Mouse (Mus musculus): Measurements from ENCODE around the gene Tmem221.

Gene Tmem221

DNA sequence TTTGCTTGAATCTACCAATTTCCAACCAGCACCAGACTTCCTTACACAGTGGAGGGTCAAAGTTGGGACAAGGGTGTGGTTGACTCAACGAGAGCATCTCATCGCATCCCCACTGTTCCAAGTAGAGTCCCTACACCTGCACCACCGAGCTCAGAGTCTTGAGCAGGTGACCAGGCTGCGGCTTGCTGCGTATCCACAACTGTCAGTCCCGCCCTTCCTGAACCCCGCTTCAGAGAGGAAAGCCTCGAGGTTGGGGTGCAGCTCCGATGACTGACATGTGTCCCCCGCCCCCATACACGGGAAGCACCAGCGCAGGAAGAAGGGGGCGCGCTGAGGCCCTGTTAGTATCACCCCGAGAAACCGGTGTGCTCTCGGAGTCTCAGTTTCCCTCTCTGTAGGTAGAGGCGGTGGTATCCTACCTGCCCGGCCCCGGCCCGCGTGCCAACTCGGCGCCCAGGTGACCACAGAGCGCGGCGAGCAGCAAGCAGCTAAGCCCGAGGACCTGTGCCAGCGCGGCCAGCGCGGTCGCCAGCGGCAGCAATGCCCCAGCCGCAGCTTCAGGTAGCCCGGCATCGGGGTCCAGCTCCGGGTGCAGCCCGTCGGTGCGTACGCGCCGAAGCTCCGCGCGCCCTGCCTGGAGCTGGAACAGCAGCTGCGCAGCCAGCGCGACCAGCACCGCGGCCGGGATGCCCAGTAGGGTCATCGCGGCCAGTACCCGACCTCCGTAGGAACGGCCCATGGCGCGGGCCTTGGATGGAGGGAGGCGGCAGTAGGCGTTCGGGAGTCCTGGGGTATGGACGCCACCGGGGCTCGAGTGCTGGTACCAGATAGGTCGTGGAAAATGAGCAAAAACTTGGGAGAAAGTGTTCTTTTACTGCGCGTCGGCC lies at the start of gene Tmem221:
Gene Tmem221, minus strand, starts transcription at position 801 of the 887 bp plus-strand sequence.
- peak; percentile 68 to 74 for DNase-seq (ENCODE audit: low spot score in 2 of 2)

DNA sequence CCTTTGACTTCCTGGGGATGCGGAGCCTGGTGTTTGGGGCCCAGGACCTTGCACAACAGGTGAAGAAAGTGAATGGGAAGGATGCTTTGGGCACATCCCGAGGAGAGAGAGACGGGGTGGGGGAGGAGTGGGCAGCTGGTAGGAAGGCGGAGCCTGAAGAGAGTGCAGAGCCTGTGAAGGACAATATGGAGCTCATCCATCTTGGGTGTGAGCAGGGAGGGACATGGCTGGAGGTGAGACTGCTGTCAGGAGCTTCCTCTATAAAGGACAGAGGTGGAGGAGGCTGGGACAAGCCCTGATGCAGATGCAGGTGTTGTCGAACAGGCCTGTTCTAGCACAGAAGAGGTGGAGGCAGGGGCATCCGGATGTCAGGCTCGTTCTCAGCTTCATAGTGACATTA lies 45.4 kb upstream of the Tmem221 start:
- no peak for DNase-seq (ENCODE audit: low spot score in 2 of 2)

DNA sequence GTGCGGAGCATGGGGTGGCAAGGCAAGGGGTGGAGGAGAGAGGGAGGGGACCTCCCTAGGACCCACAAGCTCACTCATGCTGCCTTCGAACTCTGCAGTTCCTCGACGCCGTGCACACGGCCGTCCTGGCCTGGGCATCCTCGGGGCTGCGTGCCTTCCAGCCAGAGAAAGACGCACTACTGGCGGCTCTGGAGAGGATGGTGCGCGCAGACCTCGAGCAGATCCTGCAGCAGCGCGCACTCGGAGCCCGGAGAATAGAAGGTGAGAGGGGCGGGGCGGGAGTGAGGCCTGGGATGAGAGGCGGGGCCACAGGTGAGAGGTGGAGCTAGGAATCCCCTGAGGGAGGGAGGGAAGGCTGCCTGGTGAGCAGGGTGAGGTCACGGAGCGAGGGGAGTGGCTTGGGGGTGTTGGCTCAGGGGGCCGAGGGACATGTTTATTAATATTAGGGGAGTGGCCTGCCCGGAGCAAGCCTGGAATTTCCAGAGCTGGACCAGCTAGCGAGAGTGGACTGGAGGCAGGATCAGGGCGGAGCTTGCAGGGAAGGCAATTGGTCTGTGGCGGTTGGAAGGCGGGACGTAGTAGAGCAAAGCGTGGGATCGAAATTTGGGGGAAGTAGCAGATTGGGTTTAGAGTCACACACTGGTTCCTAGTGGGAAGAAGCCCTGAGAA lies 44.1 kb upstream of the Tmem221 start:
- DNase-seq (ENCODE audit: low spot score in 2 of 2): no peak

DNA sequence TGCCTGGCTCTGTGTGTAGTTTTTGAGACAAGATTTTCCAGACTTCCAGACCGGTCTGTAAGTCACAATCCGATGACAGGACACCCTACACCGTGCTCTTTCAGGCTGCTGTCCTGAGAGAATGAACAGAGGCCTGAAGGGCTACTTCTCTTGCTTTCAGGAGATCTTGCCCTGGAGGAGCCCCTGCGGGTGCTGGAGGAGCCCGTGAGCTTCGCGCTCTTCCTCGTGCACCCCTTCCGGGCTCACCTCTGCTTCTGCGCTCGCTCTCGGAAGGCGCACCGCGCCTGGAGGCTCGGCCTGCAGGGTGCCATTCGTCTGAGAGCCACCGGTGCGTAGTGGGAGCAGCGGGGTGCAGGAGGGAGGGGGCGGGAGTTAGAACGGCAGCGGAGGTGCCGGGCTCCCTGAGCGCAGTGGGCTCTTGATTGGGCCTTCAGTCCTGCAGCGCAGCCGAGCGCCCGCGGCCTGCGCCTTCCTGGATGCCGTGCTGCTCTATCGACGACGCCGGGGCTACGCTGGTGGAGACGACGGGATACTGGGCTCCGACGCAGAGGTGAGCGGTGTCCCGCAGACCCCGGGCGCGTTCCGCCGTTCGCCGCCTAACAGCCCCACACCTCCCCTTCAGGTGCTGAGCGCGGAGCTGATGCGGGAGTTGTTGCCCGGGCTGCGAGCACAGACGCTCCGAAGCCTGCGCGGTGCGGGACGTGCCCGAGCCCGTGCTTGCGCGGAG lies 43.4 kb upstream of the Tmem221 start:
- DNase-seq (ENCODE audit: low spot score in 2 of 2): peak; percentile 47 to 62

- no peak for DNase-seq (ENCODE audit: low spot score in 2 of 2)
These were observed 40.2 kb upstream of the Tmem221 start for GRCm38 (mm10) chr8:71598841-71599240.

DNA sequence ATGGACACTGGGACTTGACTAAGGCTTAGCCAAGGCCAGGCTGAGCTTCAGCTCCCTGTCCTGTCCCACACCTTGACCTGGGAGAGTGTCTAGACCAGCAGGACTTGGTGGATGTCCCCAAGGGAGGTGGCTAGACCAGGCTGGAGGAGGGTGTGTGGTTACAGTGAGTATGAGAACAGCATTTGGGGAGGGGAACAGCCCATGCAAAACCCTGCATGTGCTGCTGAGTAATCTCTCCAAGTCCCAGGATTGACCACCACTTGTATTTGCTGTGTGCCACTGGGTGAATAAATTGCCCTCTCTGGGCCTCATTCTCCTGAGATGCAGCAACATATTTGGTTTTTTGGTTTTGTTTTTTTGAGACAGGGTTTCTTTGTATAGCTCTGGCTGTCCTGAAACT lies 39.7 kb upstream of the Tmem221 start:
- DNase-seq (ENCODE audit: low spot score in 2 of 2): no peak

GRCm38 (mm10) chr8:71597451-71597850 lies 38.8 kb upstream of the Tmem221 start, which contains the start of gene Fam129c:
TSS of gene Fam129c (plus strand) at chr8:71597648.
- DNase-seq (ENCODE audit: low spot score in 2 of 2): no peak

- no peak for DNase-seq (ENCODE audit: low spot score in 2 of 2)
These were observed 38.1 kb upstream of the Tmem221 start for GRCm38 (mm10) chr8:71596798-71597197.

- DNase-seq (ENCODE audit: low spot score in 2 of 2): no peak
These were observed 37.7 kb upstream of the Tmem221 start for GRCm38 (mm10) chr8:71596384-71596783.

GRCm38 (mm10) chr8:71595862-71596261 lies 37.2 kb upstream of the Tmem221 start:
- DNase-seq (ENCODE audit: low spot score in 2 of 2): peak; percentile 86 to 97

GRCm38 (mm10) chr8:71594324-71594722 lies 35.7 kb upstream of the Tmem221 start:
- DNase-seq (ENCODE audit: low spot score in 2 of 2): no peak

DNA sequence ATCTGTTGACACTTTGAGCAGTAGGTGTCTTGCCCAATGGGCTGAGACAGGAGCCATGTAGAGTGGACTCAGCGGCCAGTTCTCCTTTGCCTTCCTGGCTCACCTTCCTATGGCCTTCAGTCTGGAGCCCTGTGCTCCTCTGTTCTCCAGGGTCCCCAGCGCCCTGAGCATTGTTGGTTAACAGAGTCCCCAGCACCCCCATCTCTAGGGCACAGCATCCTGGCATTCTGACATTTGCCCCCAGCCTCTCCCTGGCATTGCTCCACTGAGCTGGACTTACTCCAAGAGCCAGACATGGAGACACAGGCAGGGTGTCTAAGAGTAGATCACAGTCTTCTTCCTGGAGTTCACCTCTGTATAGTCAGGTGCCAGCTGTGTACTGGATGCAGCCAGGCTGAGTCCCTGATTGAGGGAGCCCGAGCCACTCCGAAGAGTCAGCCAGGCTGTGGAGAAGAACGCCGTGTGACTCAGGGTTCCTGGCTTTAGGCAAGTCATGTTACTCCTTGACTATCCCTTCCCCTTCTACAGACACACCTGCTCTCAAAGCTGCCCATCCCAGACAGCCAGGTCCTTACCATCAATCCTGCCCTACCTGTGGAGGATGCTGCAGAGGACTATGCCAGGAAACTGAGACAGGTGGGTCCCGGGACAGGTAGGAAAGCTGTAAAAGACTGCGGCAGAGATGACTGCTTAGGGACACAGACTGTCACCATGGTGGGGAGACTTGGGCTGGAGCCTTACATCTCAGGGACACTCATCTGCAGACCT lies 35.1 kb upstream of the Tmem221 start:
- no peak for DNase-seq (ENCODE audit: low spot score in 2 of 2)

DNA sequence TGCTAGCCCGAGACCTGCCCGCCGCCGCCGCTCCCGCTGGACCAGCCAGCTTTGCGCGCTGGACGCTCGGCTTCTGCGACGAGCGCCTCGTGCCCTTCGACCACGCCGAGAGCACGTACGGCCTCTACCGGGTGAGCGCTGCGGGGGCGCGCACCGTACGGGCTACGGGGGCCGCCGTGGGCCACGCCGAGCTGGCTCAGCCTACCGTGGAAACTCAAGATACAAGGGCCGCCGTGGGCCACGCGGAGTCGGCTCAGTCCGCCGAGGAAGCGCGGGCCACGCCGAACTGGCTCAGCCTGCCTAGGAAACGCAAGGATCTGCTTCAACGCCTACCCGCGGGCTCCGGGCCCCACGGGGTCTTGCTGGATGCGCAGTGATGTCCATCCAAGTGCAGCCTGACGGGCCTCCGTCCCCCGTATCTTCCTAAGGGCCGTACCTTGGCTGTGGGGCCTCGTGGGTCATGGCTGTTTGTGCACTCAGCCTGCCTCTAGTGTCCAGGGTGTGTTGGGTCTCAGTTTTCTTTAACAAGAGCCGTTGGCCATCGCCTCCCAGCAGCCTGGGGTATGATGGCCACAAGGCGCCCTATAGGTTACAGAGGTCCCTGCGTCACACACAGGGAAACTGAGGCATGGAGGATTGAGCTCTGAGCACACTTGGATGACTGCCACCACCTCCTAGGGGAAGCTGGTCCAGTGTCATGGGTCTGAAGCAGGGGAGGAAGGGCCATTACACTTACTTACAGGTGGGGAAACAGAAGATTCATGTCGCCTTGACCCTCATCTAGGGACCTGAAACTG lies 33.9 kb upstream of the Tmem221 start:
- DNase-seq (ENCODE audit: low spot score in 2 of 2): peak; percentile 72 to 77

- peak; percentile 90 to 91 for DNase-seq (ENCODE audit: low spot score in 2 of 2)
These were observed 33.1 kb upstream of the Tmem221 start, which contains the start of gene Pgls for GRCm38 (mm10) chr8:71591471-71592373. TSS of gene Pgls (plus strand) at chr8:71592176.

GRCm38 (mm10) chr8:71591017-71591416 lies 32.3 kb upstream of the Tmem221 start:
- no peak for DNase-seq (ENCODE audit: low spot score in 2 of 2)

DNA sequence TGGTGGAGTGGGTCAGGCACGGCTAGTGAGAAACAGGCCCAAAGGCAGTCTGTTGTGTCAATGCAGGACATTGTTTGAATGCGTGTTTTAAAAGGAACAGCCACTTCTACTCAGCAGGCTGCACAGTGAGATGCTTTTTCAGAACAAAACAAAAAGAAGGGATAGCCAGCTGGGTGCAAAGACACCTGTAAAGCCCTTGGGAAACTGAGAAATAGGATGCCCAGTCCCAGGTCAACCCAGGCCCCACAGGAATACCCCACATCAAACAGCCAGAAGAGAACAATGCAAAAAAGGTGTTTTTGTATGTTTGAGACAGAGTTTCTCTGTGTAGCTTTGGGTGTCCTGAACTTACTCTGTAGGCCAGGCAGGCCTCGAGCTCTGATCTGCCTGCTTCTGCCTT lies 30.1 kb upstream of the Tmem221 start:
- no peak for DNase-seq (ENCODE audit: low spot score in 2 of 2)

- peak in 1 of 2 experiments; percentile 67 for DNase-seq (ENCODE audit: low spot score in 2 of 2)
These were observed 28.2 kb upstream of the Tmem221 start for GRCm38 (mm10) chr8:71586891-71587290.

DNA sequence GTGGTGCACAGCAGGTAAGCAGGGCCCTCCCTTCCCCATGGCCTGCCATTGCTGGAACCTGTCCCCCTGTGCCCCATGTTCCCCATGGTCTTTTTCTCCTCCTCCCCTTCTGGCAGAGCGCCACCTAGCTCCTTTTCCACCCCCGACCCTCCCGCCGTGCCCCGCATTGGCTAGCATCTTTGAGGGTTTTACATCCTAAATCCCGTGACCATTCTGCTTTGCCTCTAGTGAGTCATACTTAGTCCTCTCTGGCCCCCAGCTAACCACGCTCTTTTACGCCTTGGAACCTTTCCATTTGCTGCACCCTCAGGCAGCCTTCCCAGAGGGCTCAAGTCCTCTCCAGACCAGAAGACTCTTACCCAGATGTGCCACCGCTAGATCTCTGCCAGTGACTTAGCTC lies 21.5 kb upstream of the Tmem221 start:
- no peak for DNase-seq (ENCODE audit: low spot score in 2 of 2)

- DNase-seq (ENCODE audit: low spot score in 2 of 2): no peak
These were observed 20.8 kb upstream of the Tmem221 start for GRCm38 (mm10) chr8:71579476-71579875.

DNA sequence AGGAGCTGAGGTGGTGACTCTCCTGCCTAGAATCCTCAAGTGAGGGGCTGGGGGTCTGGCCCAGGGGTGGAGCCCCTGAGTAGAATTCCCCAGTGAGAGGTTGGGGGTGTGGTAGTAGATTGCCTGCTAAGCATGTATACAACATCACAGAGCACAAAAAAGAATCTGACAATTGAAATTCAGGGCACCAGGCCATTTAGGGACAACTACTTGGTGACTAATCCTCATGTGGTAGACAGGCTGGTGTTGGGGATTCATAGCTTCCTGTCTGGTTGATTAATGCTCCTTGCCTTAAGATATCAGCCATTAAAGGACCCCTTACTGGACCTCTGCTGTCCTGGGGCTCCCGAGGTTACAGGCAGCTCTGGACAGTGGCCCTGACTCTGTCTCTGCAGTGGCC lies 20.3 kb upstream of the Tmem221 start:
- no peak for DNase-seq (ENCODE audit: low spot score in 2 of 2)
